Mouse (Mus musculus): ENCODE measurements at regions not wholly inside any gene's neighbourhood (a gene's known extent, or its start where the extent isn't known, plus 50 kb on each side); places are given as distances from the start of the nearest gene placed in this dataset.

- DNase-seq (ENCODE audit: low spot score in 2 of 2) = no peak
These were observed 350.8 kb upstream of the Ascc3 start for GRCm38 (mm10) chr10:50241645-50242044.

- DNase-seq (ENCODE audit: low spot score in 2 of 2) = no peak
These were observed 388.9 kb upstream of the Ascc3 start for GRCm38 (mm10) chr10:50203587-50203986.

GRCm38 (mm10) chr10:50201691-50202090 is 390.8 kb upstream of the Ascc3 start:
- no peak for DNase-seq (ENCODE audit: low spot score in 2 of 2)

- no peak for DNase-seq (ENCODE audit: low spot score in 2 of 2)
These were observed 392.6 kb upstream of the Ascc3 start for GRCm38 (mm10) chr10:50199857-50200256.

GRCm38 (mm10) chr10:50197897-50198538 is 394.5 kb upstream of the Ascc3 start:
- no peak for DNase-seq (ENCODE audit: low spot score in 2 of 2)

GRCm38 (mm10) chr10:50190276-50190675 is 401.7 kb upstream of the Grik2 start:
- no peak for DNase-seq (ENCODE audit: low spot score in 2 of 2)

GRCm38 (mm10) chr10:50169116-50169515 is 380.6 kb upstream of the Grik2 start:
- DNase-seq (ENCODE audit: low spot score in 2 of 2) = no peak

- no peak for DNase-seq (ENCODE audit: low spot score in 2 of 2)
These were observed 349.8 kb upstream of the Grik2 start for GRCm38 (mm10) chr10:50138351-50138750.

GRCm38 (mm10) chr10:50137783-50138182 is 349.2 kb upstream of the Grik2 start:
- peak in 1 of 2 experiments; percentile 8 for DNase-seq (ENCODE audit: low spot score in 2 of 2)

- no peak for DNase-seq (ENCODE audit: low spot score in 2 of 2)
These were observed 347.6 kb upstream of the Grik2 start for GRCm38 (mm10) chr10:50136165-50136564.

- DNase-seq (ENCODE audit: low spot score in 2 of 2) = no peak
These were observed 346.9 kb upstream of the Grik2 start for GRCm38 (mm10) chr10:50135499-50135898.

All from gastrocnemius, postnatal 4 days (tissue).